Mouse (Mus musculus): ENCODE data around the gene Klkb1. TPM values are rescaled to one million over a fixed set of nuclear protein-coding genes. Genes with fewer than 3 reads are reported as not detected.

Gene Klkb1
- polyA plus RNA-seq, 1 experiment = not detected

GRCm38 (mm10) chr8:45253586-45253985 lies 41.1 kb downstream of the Klkb1 start:
- H3K4me3 ChIP-seq = no peak overlapping the region
- TF ChIP-seq TCF12 (IDR thresholded peaks at IDR 0.05; ENCODE audit: insufficient read depth, poor library complexity, severe bottlenecking) = no peak
- no peak for TF ChIP-seq USF1 (IDR thresholded peaks at IDR 0.05; ENCODE audit: low read depth)
- TF ChIP-seq POLR2A (IDR thresholded peaks at IDR 0.05; ENCODE audit: insufficient read length, low read depth) = no peak
- no peak for TF ChIP-seq MAX (IDR thresholded peaks at IDR 0.05; ENCODE audit: low read depth)
- no peak for TF ChIP-seq CEBPB (IDR thresholded peaks at IDR 0.05; ENCODE audit: insufficient read depth, poor library complexity, severe bottlenecking)
- no peak for TF ChIP-seq TCF3 (IDR thresholded peaks at IDR 0.05; ENCODE audit: insufficient read length, low read depth)
- TF ChIP-seq E2F4 (IDR thresholded peaks at IDR 0.05; ENCODE audit: insufficient read depth) = no peak
- no peak for TF ChIP-seq MYOG (IDR thresholded peaks at IDR 0.05; ENCODE audit: control insufficient read depth in 1 of 3, insufficient read depth in 1 of 3, insufficient read length in 2 of 3, low read depth in 2 of 3)
- TF ChIP-seq REST (IDR thresholded peaks at IDR 0.05; ENCODE audit: insufficient read depth, insufficient read length) = no peak
- no peak for TF ChIP-seq POLR2AphosphoS2 (IDR thresholded peaks at IDR 0.05; ENCODE audit: insufficient read length, low read depth)
- TF ChIP-seq MYOD1 (IDR thresholded peaks at IDR 0.05; ENCODE audit: control insufficient read depth in 1 of 3, insufficient read length in 2 of 3, low read depth in 2 of 3) = no peak
- TF ChIP-seq SRF (IDR thresholded peaks at IDR 0.05; ENCODE audit: control insufficient read depth, insufficient read length, low read depth) = no peak
- no peaks in the 10 kb centered on the region for H3K27me3 ChIP-seq (ENCODE audit: control insufficient read depth, insufficient read depth, insufficient read length)
- no peak overlapping the region for H3K4me2 ChIP-seq (ENCODE audit: low read depth)
- no peaks in the 10 kb centered on the region for H3K79me2 ChIP-seq (ENCODE audit: control insufficient read depth, insufficient read depth)
- H3ac ChIP-seq (ENCODE audit: control insufficient read depth, insufficient read length) = no peak overlapping the region
- H3K36me3 ChIP-seq (ENCODE audit: control insufficient read depth, insufficient read depth) = no peaks in the 10 kb centered on the region

- no peaks in the 10 kb centered on the region for H3K27me3 ChIP-seq (ENCODE audit: control insufficient read depth, insufficient read depth, insufficient read length)
- H3K4me3 ChIP-seq = no peak overlapping the region
- no peak overlapping the region for H3ac ChIP-seq (ENCODE audit: control insufficient read depth, insufficient read length)
- no peaks in the 10 kb centered on the region for H3K36me3 ChIP-seq (ENCODE audit: control insufficient read depth, insufficient read depth)
- TF ChIP-seq MYOG (IDR thresholded peaks at IDR 0.05; ENCODE audit: control insufficient read depth in 1 of 3, insufficient read depth in 1 of 3, insufficient read length in 2 of 3, low read depth in 2 of 3) = no peak
- TF ChIP-seq MYOD1 (IDR thresholded peaks at IDR 0.05; ENCODE audit: control insufficient read depth in 1 of 3, insufficient read length in 2 of 3, low read depth in 2 of 3) = no peak
- no peak for TF ChIP-seq REST (IDR thresholded peaks at IDR 0.05; ENCODE audit: insufficient read depth, insufficient read length)
- no peak for TF ChIP-seq SRF (IDR thresholded peaks at IDR 0.05; ENCODE audit: control insufficient read depth, insufficient read length, low read depth)
- no peak for TF ChIP-seq CEBPB (IDR thresholded peaks at IDR 0.05; ENCODE audit: insufficient read depth, poor library complexity, severe bottlenecking)
- no peak for TF ChIP-seq MAX (IDR thresholded peaks at IDR 0.05; ENCODE audit: low read depth)
- no peak for TF ChIP-seq TCF3 (IDR thresholded peaks at IDR 0.05; ENCODE audit: insufficient read length, low read depth)
- no peak for TF ChIP-seq POLR2A (IDR thresholded peaks at IDR 0.05; ENCODE audit: insufficient read length, low read depth)
- no peak for TF ChIP-seq E2F4 (IDR thresholded peaks at IDR 0.05; ENCODE audit: insufficient read depth)
- no peak for TF ChIP-seq USF1 (IDR thresholded peaks at IDR 0.05; ENCODE audit: low read depth)
- no peak for TF ChIP-seq TCF12 (IDR thresholded peaks at IDR 0.05; ENCODE audit: insufficient read depth, poor library complexity, severe bottlenecking)
- no peak for TF ChIP-seq POLR2AphosphoS2 (IDR thresholded peaks at IDR 0.05; ENCODE audit: insufficient read length, low read depth)
- H3K79me2 ChIP-seq (ENCODE audit: control insufficient read depth, insufficient read depth) = no peaks in the 10 kb centered on the region
- no peak overlapping the region for H3K4me2 ChIP-seq (ENCODE audit: low read depth)
These were observed 41.5 kb downstream of the Klkb1 start for GRCm38 (mm10) chr8:45253111-45253510.

- Histone ChIP-seq H3K27me3 (ENCODE audit: control insufficient read depth, insufficient read depth, insufficient read length) (peaks cover 6% of the 10 kb centered on the region), H3K36me3 (ENCODE audit: control insufficient read depth, insufficient read depth) (no peaks in the 10 kb centered on the region), H3K4me2 (ENCODE audit: low read depth) (no peak overlapping the region), H3K4me3 (no peak overlapping the region), H3ac (ENCODE audit: control insufficient read depth, insufficient read length) (no peak overlapping the region), H3K79me2 (ENCODE audit: control insufficient read depth, insufficient read depth) (no peaks in the 10 kb centered on the region)
- TF ChIP-seq TCF3 (IDR thresholded peaks at IDR 0.05; ENCODE audit: insufficient read length, low read depth) = no peak
- TF ChIP-seq MYOG (IDR thresholded peaks at IDR 0.05; ENCODE audit: control insufficient read depth in 1 of 3, insufficient read depth in 1 of 3, insufficient read length in 2 of 3, low read depth in 2 of 3) = no peak
- no peak for TF ChIP-seq POLR2AphosphoS2 (IDR thresholded peaks at IDR 0.05; ENCODE audit: insufficient read length, low read depth)
- TF ChIP-seq MAX (IDR thresholded peaks at IDR 0.05; ENCODE audit: low read depth) = no peak
- TF ChIP-seq USF1 (IDR thresholded peaks at IDR 0.05; ENCODE audit: low read depth) = no peak
- TF ChIP-seq CEBPB (IDR thresholded peaks at IDR 0.05; ENCODE audit: insufficient read depth, poor library complexity, severe bottlenecking) = no peak
- no peak for TF ChIP-seq SRF (IDR thresholded peaks at IDR 0.05; ENCODE audit: control insufficient read depth, insufficient read length, low read depth)
- no peak for TF ChIP-seq MYOD1 (IDR thresholded peaks at IDR 0.05; ENCODE audit: control insufficient read depth in 1 of 3, insufficient read length in 2 of 3, low read depth in 2 of 3)
- TF ChIP-seq E2F4 (IDR thresholded peaks at IDR 0.05; ENCODE audit: insufficient read depth) = no peak
- no peak for TF ChIP-seq TCF12 (IDR thresholded peaks at IDR 0.05; ENCODE audit: insufficient read depth, poor library complexity, severe bottlenecking)
- no peak for TF ChIP-seq POLR2A (IDR thresholded peaks at IDR 0.05; ENCODE audit: insufficient read length, low read depth)
- TF ChIP-seq REST (IDR thresholded peaks at IDR 0.05; ENCODE audit: insufficient read depth, insufficient read length) = no peak
These were observed 48.4 kb downstream of the Klkb1 start for GRCm38 (mm10) chr8:45246307-45246706.

GRCm38 (mm10) chr8:45239363-45239762 lies 55.3 kb downstream of the Klkb1 start:
- TF ChIP-seq SRF (IDR thresholded peaks at IDR 0.05; ENCODE audit: control insufficient read depth, insufficient read length, low read depth) (no peak), MYOD1 (IDR thresholded peaks at IDR 0.05; ENCODE audit: control insufficient read depth in 1 of 3, insufficient read length in 2 of 3, low read depth in 2 of 3) (no peak), REST (IDR thresholded peaks at IDR 0.05; ENCODE audit: insufficient read depth, insufficient read length) (no peak), MYOG (IDR thresholded peaks at IDR 0.05; ENCODE audit: control insufficient read depth in 1 of 3, insufficient read depth in 1 of 3, insufficient read length in 2 of 3, low read depth in 2 of 3) (no peak)
- no peaks in the 10 kb centered on the region for H3K79me2 ChIP-seq (ENCODE audit: control insufficient read depth, insufficient read depth)
- H3K4me2 ChIP-seq (ENCODE audit: low read depth) = no peak overlapping the region
- H3K36me3 ChIP-seq (ENCODE audit: control insufficient read depth, insufficient read depth) = no peaks in the 10 kb centered on the region
- H3K4me3 ChIP-seq = no peak overlapping the region
- no peak overlapping the region for H3ac ChIP-seq (ENCODE audit: control insufficient read depth, insufficient read length)
- no peaks in the 10 kb centered on the region for H3K27me3 ChIP-seq (ENCODE audit: control insufficient read depth, insufficient read depth, insufficient read length)

GRCm38 (mm10) chr8:45238282-45238681 lies 56.4 kb downstream of the Klkb1 start:
- Histone ChIP-seq H3K4me2 (ENCODE audit: low read depth) (no peak overlapping the region), H3K27me3 (ENCODE audit: control insufficient read depth, insufficient read depth, insufficient read length) (no peaks in the 10 kb centered on the region), H3K4me3 (no peak overlapping the region), H3K36me3 (ENCODE audit: control insufficient read depth, insufficient read depth) (no peaks in the 10 kb centered on the region), H3K79me2 (ENCODE audit: control insufficient read depth, insufficient read depth) (no peaks in the 10 kb centered on the region), H3ac (ENCODE audit: control insufficient read depth, insufficient read length) (no peak overlapping the region)
- no peak for TF ChIP-seq MYOG (IDR thresholded peaks at IDR 0.05; ENCODE audit: control insufficient read depth in 1 of 3, insufficient read depth in 1 of 3, insufficient read length in 2 of 3, low read depth in 2 of 3)
